Mouse (Mus musculus) limb, embryonic 15.5 days (tissue): Measurements from ENCODE around the gene Gna13. TPM values are rescaled to one million over a fixed set of nuclear protein-coding genes. Genes with fewer than 3 reads are reported as not detected.

Experiments
- ATAC-seq: fragments of 200-750 bp; cut with Nextera tagmentation; 2 replicates; pipeline ENCODE4 v1.8.0; 2017; ENCODE audit warnings: low read depth, moderate TSS enrichment; ENCODE audit not compliant: insufficient number of reproducible peaks, low FRiP score, low TSS enrichment
- H3K27ac ChIP-seq: fragments of 300-500 bp; sonication (generic); 2 replicates; pipeline ENCODE4 v1.5.1; 2015; ENCODE audit warnings: moderate library complexity, mild to moderate bottlenecking, inconsistent platforms
- H3K27me3 ChIP-seq: fragments of 300-500 bp; sonication (generic); 2 replicates; pipeline ENCODE4 v1.6.1; 2015; ENCODE audit warnings: inconsistent platforms
- H3K36me3 ChIP-seq: fragments of 300-500 bp; sonication (generic); 2 replicates; pipeline ENCODE4 v1.6.1; 2015; ENCODE audit warnings: inconsistent platforms
- H3K4me1 ChIP-seq: fragments of 300-500 bp; sonication (generic); 2 replicates; pipeline ENCODE4 v1.6.1; 2015; ENCODE audit warnings: inconsistent platforms
- H3K4me2 ChIP-seq: fragments of 300-500 bp; sonication (generic); 2 replicates; pipeline ENCODE4 v1.6.1; 2015; ENCODE audit warnings: mild to moderate bottlenecking, inconsistent platforms
- H3K4me3 ChIP-seq: fragments of 300-500 bp; sonication (generic); 2 replicates; pipeline ENCODE4 v1.5.1; 2015; ENCODE audit warnings: mild to moderate bottlenecking, inconsistent platforms
- H3K9ac ChIP-seq: fragments of 300-500 bp; sonication (generic); 2 replicates; pipeline ENCODE4 v1.6.1; 2015; ENCODE audit warnings: inconsistent platforms
- H3K9me3 ChIP-seq: fragments of 300-500 bp; sonication (generic); 2 replicates; pipeline ENCODE4 v1.6.1; 2016; ENCODE audit warnings: inconsistent platforms
- WGBS: fragments of 180-500 bp; shearing (Covaris S2); methylation state at CpG from one replicate; pipeline ENCODE4 v1.1.7; 2015; 5-methylcytosine and 5-hydroxymethylcytosine counted together
- polyA plus RNA-seq: library from polyadenylated mRNA; unstranded; fragments of >200 nt; fragmentation: Nextera tagmentation; extraction: Ambion mirVana; gene quantifications from 2 replicates; pipeline ENCODE4 v1.2.1, GENCODE M21; 2015

The Gna13 gene
- polyA plus RNA-seq, result 20.4 and 23.7 TPM in 2 replicates

DNA sequence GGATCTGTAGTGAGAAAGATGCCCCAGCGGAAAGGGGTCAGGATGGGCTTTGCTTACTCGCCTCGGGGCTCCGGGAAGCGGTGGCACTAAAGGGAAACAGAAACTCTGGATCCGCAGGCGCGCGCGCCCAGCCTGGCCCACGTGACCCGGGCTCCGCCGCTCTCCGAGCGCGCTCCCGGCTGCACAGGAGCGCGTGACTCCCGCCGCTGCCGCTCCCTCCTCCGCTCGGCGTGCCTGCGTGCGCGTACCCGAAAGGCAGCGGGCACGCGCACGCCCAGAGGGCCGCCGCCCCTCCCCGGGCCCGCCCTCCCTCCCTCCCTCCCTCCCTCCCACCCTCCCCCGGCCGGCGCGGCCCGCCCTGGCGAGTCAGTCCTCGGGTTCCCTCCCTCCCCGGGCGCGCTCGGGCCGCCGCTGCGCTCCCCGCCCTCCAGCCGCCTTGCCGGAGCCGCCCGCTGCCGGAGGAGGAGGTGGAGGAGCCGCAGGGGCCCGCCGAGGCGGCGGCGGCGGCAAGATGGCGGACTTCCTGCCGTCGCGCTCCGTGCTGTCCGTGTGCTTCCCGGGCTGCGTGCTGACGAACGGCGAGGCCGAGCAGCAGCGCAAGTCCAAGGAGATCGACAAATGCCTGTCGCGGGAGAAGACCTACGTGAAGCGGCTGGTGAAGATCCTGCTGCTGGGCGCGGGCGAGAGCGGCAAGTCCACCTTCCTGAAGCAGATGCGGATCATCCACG lies at the start of gene Gna13:
Gene Gna13 (plus strand): TSS at position 369 of the 728 bp plus-strand sequence.
- peak within 1 kb of the TSS; percentile 88 for H3K9ac ChIP-seq
- WGBS, result under 1% methylated on average over 52 of the region's 89 CpGs
- H3K4me1 ChIP-seq, result peaks cover 31% of the 10 kb centered on the region
- peak within 1 kb of the TSS; percentile 96 for H3K27ac ChIP-seq
- H3K4me3 ChIP-seq, result peak within 1 kb of the TSS; percentile 91
- peaks cover 12% of the 10 kb centered on the region for H3K36me3 ChIP-seq
- ATAC-seq, result peak; percentile 82
- H3K27me3 ChIP-seq, result 0 out of 2 replicates have a peak, but pooled peaks cover 4% of the 10 kb centered on the region
- peak within 1 kb of the TSS; percentile 72 for H3K4me2 ChIP-seq
- H3K9me3 ChIP-seq, result no peaks in the 10 kb centered on the region

DNA sequence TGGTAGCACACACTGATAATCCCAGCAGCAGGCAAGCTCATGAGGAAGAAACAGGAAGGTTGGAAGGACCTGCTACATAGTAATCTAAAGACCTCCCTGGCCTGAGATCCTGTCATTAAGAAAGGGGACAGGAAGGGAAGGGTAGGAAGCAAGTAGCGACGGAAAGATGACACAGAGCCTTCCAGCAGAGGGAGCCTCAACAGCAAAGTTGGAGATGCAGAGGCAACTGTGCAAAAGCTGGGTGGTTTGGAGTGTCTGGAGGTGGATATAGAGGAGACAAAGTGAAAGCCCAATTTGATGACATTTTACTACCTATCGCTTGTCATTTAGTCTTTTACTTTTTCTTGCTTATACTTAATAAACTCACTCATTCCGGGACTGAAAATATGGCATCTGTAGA lies 45.7 kb upstream of the Gna13 start:
- Histone ChIP-seq H3K27me3 (0 out of 2 replicates have a peak, but pooled peaks cover 3% of the 10 kb centered on the region), H3K4me3 (no peak overlapping the region), H3K36me3 (no peaks in the 10 kb centered on the region), H3K9me3 (no peaks in the 10 kb centered on the region), H3K4me1 (peaks cover 4% of the 10 kb centered on the region; the same call in 1 of the 2 replicates), H3K4me2 (no peak overlapping the region), H3K9ac (no peak overlapping the region), H3K27ac (no peak overlapping the region)
- 47% methylated on average over 4 of the region's 4 CpGs for WGBS
- ATAC-seq, result no peak

DNA sequence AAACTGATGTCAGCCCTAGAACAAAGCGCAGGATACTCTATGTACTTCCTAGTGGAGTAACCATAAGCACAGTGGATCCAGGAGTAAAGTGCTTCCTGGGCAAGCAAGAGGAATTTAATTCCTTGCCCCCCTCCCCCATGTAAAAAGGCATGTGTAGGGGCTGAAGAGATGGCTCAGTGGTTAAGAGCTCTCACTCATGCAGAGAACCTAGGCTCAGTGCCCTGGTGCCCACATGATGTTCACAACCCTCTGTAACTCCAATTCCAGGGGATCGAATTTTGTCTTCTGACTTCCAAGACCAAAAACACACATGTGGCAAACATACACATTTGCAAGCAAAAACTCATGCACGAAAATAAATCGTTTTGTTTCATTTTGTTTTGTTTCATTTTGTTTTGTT lies 43.2 kb upstream of the Gna13 start:
- no peak overlapping the region for H3K9ac ChIP-seq
- H3K27me3 ChIP-seq, result no peaks in the 10 kb centered on the region
- no peaks in the 10 kb centered on the region for H3K9me3 ChIP-seq
- WGBS, result 89% methylated on average over 4 of the region's 4 CpGs
- 0 out of 2 replicates have a peak, but pooled peaks cover 3% of the 10 kb centered on the region for H3K4me1 ChIP-seq
- no peak overlapping the region for H3K4me3 ChIP-seq
- H3K27ac ChIP-seq, result no peak overlapping the region
- H3K4me2 ChIP-seq, result no peak overlapping the region
- ATAC-seq, result no peak
- H3K36me3 ChIP-seq, result no peaks in the 10 kb centered on the region

DNA sequence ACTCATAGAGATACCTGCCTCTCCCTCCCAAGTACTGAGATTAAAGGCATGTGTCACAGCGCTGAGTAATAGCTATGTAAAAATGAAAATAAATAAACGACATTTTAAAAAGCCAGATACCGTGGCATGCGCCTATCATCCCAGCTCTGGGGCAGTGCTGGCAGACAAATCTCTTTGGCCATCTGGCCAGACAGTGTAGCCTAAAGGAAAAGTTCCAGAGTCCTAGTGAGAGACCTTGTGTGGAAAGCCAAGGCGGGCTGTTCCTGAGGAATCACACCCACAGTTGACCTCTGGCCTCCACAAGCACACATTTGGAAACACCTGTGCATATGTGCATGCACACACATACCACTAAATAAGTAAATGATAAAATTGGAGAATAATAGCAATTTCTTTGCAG lies 42.7 kb upstream of the Gna13 start:
- H3K9me3 ChIP-seq, result no peaks in the 10 kb centered on the region
- H3K4me2 ChIP-seq, result no peak overlapping the region
- H3K4me1 ChIP-seq, result 0 out of 2 replicates have a peak, but pooled peaks cover 3% of the 10 kb centered on the region
- no peak for ATAC-seq
- H3K4me3 ChIP-seq, result no peak overlapping the region
- H3K36me3 ChIP-seq, result no peaks in the 10 kb centered on the region
- no peaks in the 10 kb centered on the region for H3K27me3 ChIP-seq
- H3K9ac ChIP-seq, result no peak overlapping the region
- 79% methylated on average over 5 of the region's 5 CpGs for WGBS
- no peak overlapping the region for H3K27ac ChIP-seq

DNA sequence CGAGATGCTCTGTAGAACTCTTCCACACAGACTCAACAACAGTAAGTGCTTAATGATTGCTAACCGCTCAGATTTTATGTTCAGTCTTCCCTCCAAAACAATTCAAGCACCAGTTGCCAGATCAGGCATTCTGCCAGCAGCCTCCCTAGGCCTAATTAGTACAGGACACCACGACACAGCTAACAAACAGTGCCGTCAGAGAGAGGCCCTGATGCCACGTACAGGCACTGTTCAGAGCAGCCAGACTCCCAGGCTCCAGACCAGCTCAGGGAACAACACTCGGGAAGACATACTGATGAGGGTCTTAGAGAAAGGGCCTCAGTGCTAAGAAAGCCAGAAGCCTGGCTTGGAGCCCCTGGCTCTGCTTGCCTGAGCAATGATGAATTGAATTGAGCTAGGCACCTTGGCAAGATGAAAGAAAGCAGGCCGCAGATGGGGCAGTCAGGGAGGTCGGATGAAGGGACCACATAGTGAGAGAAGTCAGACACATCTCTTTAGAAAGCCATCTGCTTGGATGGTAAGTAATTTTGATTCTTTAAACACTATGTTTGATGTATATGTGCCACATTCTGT lies 42.2 kb upstream of the Gna13 start:
- no peak overlapping the region for H3K9ac ChIP-seq
- no peaks in the 10 kb centered on the region for H3K9me3 ChIP-seq
- no peak for ATAC-seq
- no peak overlapping the region for H3K4me3 ChIP-seq
- H3K27ac ChIP-seq, result no peak overlapping the region
- H3K27me3 ChIP-seq, result no peaks in the 10 kb centered on the region
- H3K4me1 ChIP-seq, result 0 out of 2 replicates have a peak, but pooled peaks cover 3% of the 10 kb centered on the region
- no peak overlapping the region for H3K4me2 ChIP-seq
- WGBS, result 33% methylated on average over 8 of the region's 8 CpGs
- no peaks in the 10 kb centered on the region for H3K36me3 ChIP-seq

DNA sequence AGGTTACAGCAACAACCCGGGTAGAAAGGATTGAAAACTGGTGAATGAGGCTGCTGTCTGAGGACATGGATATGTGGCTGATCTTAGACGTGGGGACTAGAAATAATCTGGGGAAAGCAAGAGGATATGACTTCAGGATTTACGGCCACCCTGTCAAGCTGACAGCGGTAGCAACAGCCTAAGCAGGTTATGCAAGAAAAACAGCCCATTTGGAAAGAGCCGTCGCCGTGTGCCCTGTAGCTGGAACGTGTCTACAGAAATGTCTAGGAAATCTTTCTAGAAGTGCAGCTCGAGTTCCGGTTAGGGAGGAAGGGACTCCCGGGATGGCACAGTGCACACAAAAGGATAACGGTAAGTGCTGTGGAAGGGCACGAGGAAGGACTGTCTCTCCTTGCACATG lies 36.4 kb upstream of the Gna13 start:
- Histone ChIP-seq H3K9ac (no peak overlapping the region), H3K27me3 (no peaks in the 10 kb centered on the region), H3K4me1 (peaks cover 12% of the 10 kb centered on the region), H3K4me2 (no peak overlapping the region), H3K9me3 (no peaks in the 10 kb centered on the region), H3K4me3 (no peak overlapping the region), H3K36me3 (no peaks in the 10 kb centered on the region), H3K27ac (no peak overlapping the region)
- no peak for ATAC-seq
- WGBS, result 57% methylated on average over 13 of the region's 13 CpGs

DNA sequence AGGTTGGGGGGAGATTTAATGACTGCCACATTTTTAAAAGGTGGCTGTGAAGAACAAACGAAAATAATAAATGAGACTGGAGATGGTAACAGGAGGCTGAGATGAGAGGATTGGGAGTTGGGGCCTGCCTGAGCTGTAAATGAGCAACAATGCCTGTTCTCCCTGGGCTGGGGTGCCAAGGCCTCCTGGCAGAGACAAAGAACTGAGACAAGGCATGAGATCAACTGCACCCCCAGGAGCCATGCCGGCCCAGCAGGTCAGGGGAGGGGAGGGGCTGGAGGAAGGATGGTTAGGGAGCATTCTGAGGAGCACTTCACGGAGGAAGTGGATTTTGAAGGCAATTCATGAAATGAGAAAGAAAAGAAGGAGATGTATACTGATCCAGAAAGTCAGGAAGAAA lies 35.2 kb upstream of the Gna13 start:
- H3K36me3 ChIP-seq, result no peaks in the 10 kb centered on the region
- no peaks in the 10 kb centered on the region for H3K27me3 ChIP-seq
- WGBS, result 26% methylated on average over 3 of the region's 3 CpGs
- no peaks in the 10 kb centered on the region for H3K9me3 ChIP-seq
- ATAC-seq, result no peak
- H3K27ac ChIP-seq, result no peak overlapping the region
- peaks cover 18% of the 10 kb centered on the region for H3K4me1 ChIP-seq
- no peak overlapping the region for H3K4me3 ChIP-seq
- H3K4me2 ChIP-seq, result no peak overlapping the region
- no peak overlapping the region for H3K9ac ChIP-seq

DNA sequence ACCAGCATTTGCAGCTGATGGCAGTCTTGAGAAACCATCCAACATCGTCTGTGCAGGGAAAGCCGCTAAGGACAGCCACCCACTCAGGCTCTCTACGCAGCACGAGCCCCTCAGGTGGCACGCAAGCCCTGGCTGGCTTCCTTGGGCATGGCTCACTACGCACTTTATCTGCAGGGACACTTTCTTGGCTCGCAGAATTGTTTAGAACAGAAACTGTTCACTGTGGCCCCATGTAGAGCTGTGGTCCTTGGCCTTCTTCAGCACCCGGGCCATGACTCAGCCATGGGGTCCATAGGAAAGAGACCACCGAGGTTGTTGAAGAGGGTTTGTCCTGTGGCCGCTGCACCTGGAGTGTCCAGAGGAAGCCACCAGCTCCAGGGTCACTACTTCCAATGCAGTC lies 34.7 kb upstream of the Gna13 start:
- Histone ChIP-seq H3K27me3 (no peaks in the 10 kb centered on the region), H3K4me3 (no peak overlapping the region), H3K27ac (no peak overlapping the region), H3K9me3 (no peaks in the 10 kb centered on the region), H3K4me2 (no peak overlapping the region), H3K9ac (no peak overlapping the region), H3K36me3 (no peaks in the 10 kb centered on the region), H3K4me1 (peaks cover 22% of the 10 kb centered on the region)
- no peak for ATAC-seq
- WGBS, result 79% methylated on average over 10 of the region's 10 CpGs

DNA sequence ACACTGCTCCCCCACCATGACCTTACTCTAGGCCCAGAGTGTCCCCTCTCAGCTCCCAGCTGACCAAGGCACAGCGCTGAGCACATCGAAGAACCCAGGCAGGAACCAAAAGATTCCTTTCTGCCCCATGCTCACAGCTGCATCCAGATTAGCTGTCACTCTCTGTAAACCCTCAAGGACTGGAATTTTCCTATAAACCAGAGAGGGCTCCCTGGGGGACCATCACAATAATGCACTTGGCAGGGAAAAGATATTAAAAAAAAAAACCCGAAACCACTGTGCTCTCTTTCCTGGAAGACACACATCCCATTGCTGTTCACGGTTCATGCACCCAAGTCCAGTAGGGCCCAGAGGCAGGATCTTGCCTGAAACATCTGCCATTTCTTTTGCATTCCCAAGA lies 33.3 kb upstream of the Gna13 start:
- Histone ChIP-seq H3K4me2 (no peak overlapping the region), H3K36me3 (no peaks in the 10 kb centered on the region), H3K27ac (no peak overlapping the region), H3K4me3 (no peak overlapping the region), H3K9ac (no peak overlapping the region), H3K4me1 (peaks cover 19% of the 10 kb centered on the region), H3K27me3 (no peaks in the 10 kb centered on the region), H3K9me3 (no peaks in the 10 kb centered on the region)
- WGBS, result 37% methylated on average over 4 of the region's 4 CpGs
- ATAC-seq, result no peak

DNA sequence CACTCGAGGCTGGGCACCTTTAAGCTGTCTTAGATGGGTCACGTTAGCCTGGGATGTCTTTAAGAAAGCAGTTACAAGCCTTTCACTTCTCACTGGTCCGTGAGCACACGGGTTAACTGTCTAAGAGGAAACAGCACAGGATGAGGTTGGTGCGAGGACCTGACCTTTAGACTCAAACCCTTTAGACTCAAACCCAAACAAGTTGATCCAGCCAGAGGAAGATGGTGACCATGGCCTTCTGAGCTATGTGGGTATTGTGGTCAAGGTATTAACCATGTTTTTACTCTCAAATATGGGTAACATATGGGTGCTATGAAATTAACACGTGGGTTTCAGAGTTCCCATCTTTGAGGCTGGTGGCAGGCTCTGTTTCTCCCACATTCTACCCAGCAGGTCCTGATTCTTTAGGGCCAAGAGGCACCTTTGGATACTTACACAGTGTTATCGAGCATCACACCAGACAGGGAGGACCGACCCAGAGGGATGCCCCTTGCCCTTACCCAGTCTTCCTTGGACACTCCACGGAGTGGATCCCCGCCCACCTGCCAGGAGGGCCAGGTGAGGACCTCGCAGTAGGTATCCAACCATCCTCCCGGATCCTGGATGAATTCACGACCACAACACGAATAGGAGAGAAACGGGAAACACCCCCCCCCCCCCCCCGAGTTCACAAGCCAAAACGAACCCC lies 31.8 kb upstream of the Gna13 start:
- H3K9me3 ChIP-seq, result no peaks in the 10 kb centered on the region
- WGBS, result 32% methylated on average over 17 of the region's 17 CpGs
- 0 out of 2 replicates have a peak, but pooled peaks have one; percentile 16 for ATAC-seq
- H3K4me2 ChIP-seq, result peak overlapping the region; percentile 54
- H3K27me3 ChIP-seq, result no peaks in the 10 kb centered on the region
- peak overlapping the region; percentile 37; the same call in 1 of the 2 replicates for H3K4me3 ChIP-seq
- H3K27ac ChIP-seq, result no peak overlapping the region
- no peak overlapping the region for H3K9ac ChIP-seq
- H3K36me3 ChIP-seq, result no peaks in the 10 kb centered on the region
- H3K4me1 ChIP-seq, result peaks cover 19% of the 10 kb centered on the region

DNA sequence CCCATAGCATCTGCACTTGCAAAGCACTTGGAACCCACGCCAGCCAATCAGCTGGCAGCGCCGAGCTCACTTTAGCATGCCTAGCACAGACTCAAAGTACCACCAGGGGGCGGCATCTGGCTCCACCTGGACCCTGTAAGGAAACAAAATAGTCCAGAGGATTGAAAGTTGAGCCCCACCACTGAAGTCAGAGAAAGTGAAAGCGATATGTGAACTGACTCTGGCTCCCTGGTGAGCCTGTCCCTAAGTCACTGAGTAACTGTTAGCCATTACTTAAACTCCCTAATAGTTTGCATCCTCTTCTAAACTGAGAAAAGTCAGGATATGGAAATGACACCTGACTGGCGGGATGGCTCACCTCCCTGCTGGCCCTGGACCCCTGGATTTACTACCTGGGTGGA lies 31.2 kb upstream of the Gna13 start:
- Histone ChIP-seq H3K36me3 (no peaks in the 10 kb centered on the region), H3K4me1 (peaks cover 19% of the 10 kb centered on the region), H3K4me2 (peak overlapping the region; percentile 54), H3K27ac (no peak overlapping the region), H3K27me3 (no peaks in the 10 kb centered on the region), H3K4me3 (peak overlapping the region; percentile 37), H3K9ac (no peak overlapping the region), H3K9me3 (no peaks in the 10 kb centered on the region)
- 5% methylated on average over 6 of the region's 6 CpGs for WGBS
- peak; percentile 78 for ATAC-seq

DNA sequence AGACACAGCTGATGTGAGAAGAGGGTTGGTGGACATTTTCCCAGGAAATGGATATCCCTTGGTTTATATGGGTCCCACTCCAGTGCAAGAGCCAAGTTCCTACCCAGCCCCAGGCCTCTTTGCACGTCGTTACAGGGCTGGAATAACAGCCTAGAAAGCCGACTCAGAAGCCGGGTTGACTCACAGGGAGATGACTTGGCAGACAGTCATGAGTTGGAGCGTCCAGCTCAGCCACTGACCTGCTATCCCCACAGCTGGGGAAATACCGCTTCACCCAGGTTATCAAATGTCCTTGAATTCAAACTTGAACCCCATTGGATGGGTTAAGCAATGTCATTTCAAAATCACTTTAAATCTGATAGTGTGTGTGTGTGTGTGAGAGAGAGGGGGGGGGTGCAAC lies 29.9 kb upstream of the Gna13 start:
- H3K4me1 ChIP-seq, result peaks cover 19% of the 10 kb centered on the region
- no peak for ATAC-seq
- H3K4me2 ChIP-seq, result no peak overlapping the region
- no peak overlapping the region for H3K4me3 ChIP-seq
- no peak overlapping the region for H3K9ac ChIP-seq
- no peaks in the 10 kb centered on the region for H3K36me3 ChIP-seq
- H3K27ac ChIP-seq, result no peak overlapping the region
- H3K27me3 ChIP-seq, result no peaks in the 10 kb centered on the region
- 42% methylated on average over 6 of the region's 6 CpGs for WGBS
- no peaks in the 10 kb centered on the region for H3K9me3 ChIP-seq
